Mouse (Mus musculus) embryonic facial prominence, embryonic 10.5 days (tissue): ENCODE results near the gene Pus1. TPM values are rescaled to one million over a fixed set of nuclear protein-coding genes. Genes with fewer than 3 reads are reported as not detected.

Source experiments
- DNase-seq: peaks from one replicate; pipeline ENCODE4 v3.0.0-alpha.2; 2017; ENCODE audit warnings: low spot score
- H3K27ac ChIP-seq: fragments of 300-500 bp; sonication (generic); replicated peaks from 2 replicates; pipeline ENCODE4 v1.5.1; 2016; ENCODE audit warnings: mild to moderate bottlenecking
- H3K27me3 ChIP-seq: fragments of 300-500 bp; sonication (generic); replicated peaks from 2 replicates; pipeline ENCODE4 v1.6.1; 2016; ENCODE audit warnings: low read depth, mild to moderate bottlenecking; ENCODE audit not compliant: poor library complexity, severe bottlenecking
- H3K36me3 ChIP-seq: fragments of 300-500 bp; sonication (generic); replicated peaks from 2 replicates; pipeline ENCODE4 v1.6.1; 2016; ENCODE audit warnings: mild to moderate bottlenecking, moderate library complexity
- H3K4me1 ChIP-seq: fragments of 300-500 bp; sonication (generic); 2 replicates; pipeline ENCODE4 v1.6.1; 2016
- H3K4me3 ChIP-seq: fragments of 300-500 bp; sonication (generic); 2 replicates; pipeline ENCODE4 v1.5.1; 2016; ENCODE audit warnings: mild to moderate bottlenecking, moderate library complexity
- H3K9me3 ChIP-seq: fragments of 300-500 bp; sonication (generic); 2 replicates; pipeline ENCODE4 v1.6.1; 2016; ENCODE audit warnings: mild to moderate bottlenecking
- WGBS: fragments of 180-500 bp; shearing (Covaris S2); methylation state at CpG from one replicate; pipeline ENCODE4 v1.1.7; 2016; 5-methylcytosine and 5-hydroxymethylcytosine counted together
- polyA plus RNA-seq: library from polyadenylated mRNA; unstranded; fragments of >200 nt; fragmentation: Nextera tagmentation; extraction: Ambion mirVana; gene quantifications from 2 replicates; pipeline ENCODE4 v1.2.1, GENCODE M21; 2016

The Pus1 gene
- polyA plus RNA-seq, 1 experiment from 2014 or later = 46.0 TPM

DNA sequence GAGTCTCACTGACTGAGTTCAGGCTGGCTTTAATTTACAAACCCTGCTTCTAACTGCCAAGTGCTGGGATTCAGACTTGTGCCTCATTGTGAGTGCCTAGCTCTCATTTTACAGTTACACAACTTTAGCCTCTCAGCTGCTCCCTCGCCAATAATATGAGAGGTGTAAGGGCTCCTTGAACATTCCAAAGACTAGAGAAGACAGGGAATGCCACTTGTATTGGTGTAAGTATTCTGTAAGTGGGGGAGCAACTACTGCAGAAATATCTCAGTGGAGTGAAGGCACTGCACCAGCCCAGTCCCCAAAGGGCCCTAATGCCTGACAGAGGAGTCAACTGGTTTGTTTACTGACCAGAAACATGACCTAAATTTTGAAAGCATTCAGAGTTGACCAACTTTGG is 52.6 kb downstream of the Pus1 start:
- H3K4me3 ChIP-seq = no peak overlapping the region
- no peak overlapping the region for H3K27ac ChIP-seq
- H3K9me3 ChIP-seq = no peaks in the 10 kb centered on the region
- no peaks in the 10 kb centered on the region for H3K4me1 ChIP-seq
- 94% methylated on average over 1 of the region's 1 CpGs for WGBS
- no peaks in the 10 kb centered on the region for H3K27me3 ChIP-seq
- no peak for DNase-seq
- peaks cover 98% of the 10 kb centered on the region for H3K36me3 ChIP-seq

Other genes starting within 250 kb of the Pus1 start
- 1.5 and 2.1 TPM in 2 replicates for gene Galnt9, start 236.3 kb downstream of the Pus1 start, polyA plus RNA-seq
- gene Noc4l, start 127.2 kb downstream of the Pus1 start, polyA plus RNA-seq = 89.2 and 95.0 TPM in 2 replicates
- gene Ddx51, start 127.2 kb downstream of the Pus1 start, polyA plus RNA-seq = 33.4 and 34.1 TPM in 2 replicates
- gene Ep400, start 9.9 kb downstream of the Pus1 start, polyA plus RNA-seq = 57.1 and 67.5 TPM in 2 replicates
- 25.6 and 27.4 TPM in 2 replicates for gene Ulk1, start 29.4 kb upstream of the Pus1 start, polyA plus RNA-seq
- gene Hscb, start 59.1 kb upstream of the Pus1 start, polyA plus RNA-seq = 27.2 and 32.3 TPM in 2 replicates
- 40.4 and 44.0 TPM in 2 replicates for gene Chek2, start 59.3 kb upstream of the Pus1 start, polyA plus RNA-seq
- 12.8 and 13.3 TPM in 2 replicates for gene Ttc28, start 99.1 kb upstream of the Pus1 start, polyA plus RNA-seq